Mouse (Mus musculus): ENCODE measurements at regions not wholly inside any gene's neighbourhood (a gene's known extent, or its start where the extent isn't known, plus 50 kb on each side); places are given as distances from the start of the nearest gene placed in this dataset.

GRCm38 (mm10) chr1:35927049-35927415 lies 141.2 kb upstream of the Hs6st1 start:
- TF ChIP-seq POLR2A (IDR thresholded peaks at IDR 0.05; ENCODE audit: insufficient read depth, low read depth, low read length) (no peak), CTCF (IDR thresholded peaks at IDR 0.05) (no peak), EP300 (IDR thresholded peaks at IDR 0.05; ENCODE audit: insufficient read depth, low read depth, low read length) (no peak)

All from heart, adult 2 months (tissue).